Mouse (Mus musculus) olfactory bulb, adult 2 months (tissue): ENCODE results near the gene Sp7.

Experiments
- CTCF ChIP-seq: fragments of 200-500 bp; IDR thresholded peaks from 2 replicates; pipeline ENCODE4 v1.5.1; 2012; ENCODE audit warnings: low read depth, mild to moderate bottlenecking, low read length, moderate library complexity; ENCODE audit not compliant: insufficient read depth
- POLR2A ChIP-seq: fragments of 200-500 bp; IDR thresholded peaks from 2 replicates; pipeline ENCODE4 v1.6.1; 2012; ENCODE audit warnings: mild to moderate bottlenecking, low read depth, low read length, moderate library complexity; ENCODE audit not compliant: insufficient read depth

DNA sequence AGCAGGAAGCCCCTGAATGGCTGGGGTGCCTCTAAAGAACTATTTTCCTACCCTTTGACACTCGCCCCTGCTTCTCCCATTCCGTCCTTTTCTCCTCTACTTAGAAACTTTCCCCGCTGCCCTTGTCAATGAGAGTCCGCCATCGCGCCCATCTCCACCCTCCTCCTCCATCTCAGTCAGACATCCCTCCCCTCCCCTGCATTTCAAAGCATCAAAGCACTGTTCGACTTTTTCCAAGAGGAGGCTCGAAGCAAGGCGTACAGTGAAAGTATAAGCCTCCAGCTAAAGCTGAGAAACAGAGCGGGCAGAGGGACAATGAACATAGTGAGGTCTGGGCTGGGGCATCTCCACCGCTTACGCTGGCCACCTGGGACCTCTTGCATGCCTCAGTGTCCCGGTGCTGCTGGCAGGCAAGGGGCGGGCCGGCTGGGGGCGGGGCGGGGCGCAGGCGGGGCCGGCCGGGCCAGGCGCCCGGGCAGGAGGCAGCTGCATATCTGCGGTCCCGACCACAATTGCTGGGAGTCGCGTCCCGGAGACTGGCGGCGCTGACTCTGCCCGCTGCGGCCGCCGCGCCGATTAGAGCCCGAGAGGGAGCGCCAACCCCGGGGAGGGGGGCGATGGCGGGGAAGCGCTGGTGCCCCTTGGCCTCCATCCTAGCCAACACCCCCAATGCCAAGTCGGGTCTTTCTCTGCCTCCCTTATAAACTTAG, 9.6 kb upstream of the Sp7 start:
- TF ChIP-seq POLR2A (no peak), CTCF (no peak)
